Mouse (Mus musculus): ENCODE measurements around the gene Lbx2. TPM values are rescaled to one million over a fixed set of nuclear protein-coding genes. Genes with fewer than 3 reads are reported as not detected.

Gene Lbx2
- 1 to 10 TPM; 1.3 TPM for total RNA-seq (2021)

DNA sequence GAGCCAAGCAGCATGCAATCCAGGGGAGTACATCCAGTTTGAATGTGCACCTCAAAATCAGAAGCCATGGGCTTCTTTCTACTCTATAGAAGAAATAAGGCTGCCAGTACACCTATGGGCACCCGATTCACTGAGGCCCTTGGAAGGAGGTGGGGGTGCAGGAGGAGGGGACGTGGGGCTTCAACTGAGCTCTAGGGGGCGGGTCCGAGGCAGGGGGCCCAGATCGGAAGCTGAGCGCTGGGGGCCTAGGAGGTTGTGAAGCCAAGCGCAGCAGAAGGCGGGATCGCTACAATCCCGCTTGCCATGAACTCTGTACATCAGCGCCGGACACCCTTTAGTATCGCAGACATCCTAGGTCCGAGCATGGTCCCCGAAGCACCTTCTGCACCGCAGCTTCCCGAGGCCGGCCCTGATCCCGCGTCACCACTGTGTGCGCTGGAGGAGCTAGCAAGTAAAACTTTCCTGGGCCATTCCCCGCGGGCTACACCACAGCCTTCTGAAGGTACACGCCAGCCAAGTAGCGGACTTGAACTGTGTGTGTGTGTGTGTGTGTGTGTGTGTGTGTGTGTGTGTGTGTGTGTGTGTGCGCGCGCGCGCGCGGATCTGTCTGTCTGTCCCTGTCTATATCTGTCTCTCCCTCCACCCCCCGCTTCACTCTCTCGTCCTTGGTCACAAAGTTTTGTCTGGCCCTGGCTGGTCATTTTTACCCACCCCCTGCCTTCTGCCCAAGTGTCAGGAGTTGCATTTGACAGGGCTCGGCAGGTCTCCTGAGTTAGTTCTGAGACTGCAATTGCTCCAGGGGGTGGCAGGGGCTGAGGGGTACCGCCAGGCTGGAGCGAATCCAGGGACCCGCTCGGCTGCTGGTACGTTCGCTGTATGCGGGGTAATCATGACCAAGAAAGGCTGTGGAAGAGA, at the start of gene Lbx2:
TSS of gene Lbx2 (plus strand) at position 247 of the 915 bp plus-strand sequence.
- DNase-seq (ENCODE audit: low spot score): no peak
- intact Hi-C loops (cut with DNase I): no loop called here

DNA sequence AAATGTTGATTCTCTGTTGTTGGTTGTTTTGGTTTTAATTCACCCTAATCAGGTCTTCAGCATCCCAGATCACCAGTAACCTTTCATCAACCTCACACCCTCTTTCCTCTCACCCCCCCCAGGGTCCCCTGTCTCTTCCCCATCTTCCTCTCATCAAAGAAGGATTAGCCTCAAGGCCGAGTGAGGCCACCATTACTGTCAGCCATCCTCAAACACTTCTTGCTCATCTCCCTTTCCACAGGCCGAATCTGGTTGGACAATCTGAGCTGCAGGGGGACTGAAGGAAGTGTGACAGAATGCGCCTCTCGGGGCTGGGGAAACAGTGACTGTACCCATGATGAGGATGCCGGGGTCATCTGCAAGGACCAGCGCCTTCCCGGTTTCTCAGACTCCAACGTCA, 49.0 kb upstream of the Lbx2 start:
- intact Hi-C loops (cut with DNase I): no loop called here
- DNase-seq (ENCODE audit: low spot score): no peak

DNA sequence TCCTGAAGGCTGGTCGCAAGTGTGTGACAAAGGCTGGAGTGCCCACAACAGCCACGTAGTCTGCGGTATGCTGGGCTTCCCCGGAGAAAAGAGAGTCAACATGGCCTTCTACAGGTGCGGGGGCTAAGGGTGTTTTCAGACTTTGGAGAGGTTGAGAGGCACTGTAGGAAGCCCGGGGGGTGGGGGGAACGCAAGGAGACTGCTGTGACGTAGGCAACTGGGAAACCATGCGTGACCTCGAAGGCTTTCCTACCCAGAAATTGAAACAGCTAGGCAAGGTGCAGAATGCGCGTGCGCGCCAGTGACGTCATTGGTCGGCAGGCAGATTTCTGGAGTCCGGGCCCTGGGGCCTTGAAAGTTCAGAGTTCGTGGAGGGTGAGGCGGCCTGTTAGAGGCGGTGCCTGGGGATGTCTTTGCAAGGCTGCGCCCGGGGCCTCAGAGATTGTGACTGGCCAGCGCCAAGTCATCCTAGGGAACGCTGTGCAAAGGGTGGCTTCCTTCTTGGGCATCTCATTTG, 47.6 kb upstream of the Lbx2 start:
- intact Hi-C loops (cut with DNase I): no loop called here
- DNase-seq (ENCODE audit: low spot score): peak; percentile 81

DNA sequence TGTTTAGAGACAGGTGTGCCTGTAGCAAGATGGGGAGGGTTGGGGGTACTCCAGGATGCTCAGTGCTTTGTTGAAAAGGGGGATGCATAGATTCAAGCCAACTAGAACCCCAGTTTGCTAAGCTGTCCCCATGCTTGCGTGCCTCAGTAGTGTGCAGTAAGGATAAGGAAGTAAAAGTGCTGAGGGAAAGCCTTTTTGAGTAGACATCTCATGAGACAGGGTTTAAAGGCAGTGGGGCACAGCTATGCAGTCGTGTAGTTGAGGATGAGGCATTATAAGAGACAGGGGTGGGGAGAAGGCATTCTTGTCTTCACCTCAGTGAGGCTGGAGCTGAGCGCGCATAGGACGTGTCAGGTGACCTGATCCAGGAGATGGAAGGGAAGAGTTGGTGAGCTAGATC, 45.6 kb upstream of the Lbx2 start:
- intact Hi-C loops (cut with DNase I): no loop called here
- DNase-seq (ENCODE audit: low spot score): no peak

DNA sequence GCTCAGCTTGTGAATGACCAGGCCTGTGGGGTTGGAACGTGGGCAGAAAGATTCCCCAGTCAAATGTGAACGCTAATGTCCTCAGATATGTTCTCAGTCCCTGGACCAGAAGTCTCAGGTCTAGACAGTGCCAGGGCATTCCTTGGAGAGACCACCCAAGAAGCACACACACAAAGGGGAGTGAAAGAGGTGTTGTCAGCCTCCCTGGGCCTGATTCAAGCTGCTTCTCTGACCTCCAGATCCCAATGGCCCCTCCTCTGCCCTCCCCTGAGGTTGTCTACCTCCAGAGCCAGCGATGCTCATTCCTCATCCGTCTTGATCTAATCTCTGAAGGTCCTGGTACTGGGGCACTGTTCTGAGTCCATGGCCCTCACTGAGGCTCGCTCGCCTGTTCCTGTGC, 42.6 kb upstream of the Lbx2 start:
- intact Hi-C loops (cut with DNase I): no loop called here
- DNase-seq (ENCODE audit: low spot score): no peak

DNA sequence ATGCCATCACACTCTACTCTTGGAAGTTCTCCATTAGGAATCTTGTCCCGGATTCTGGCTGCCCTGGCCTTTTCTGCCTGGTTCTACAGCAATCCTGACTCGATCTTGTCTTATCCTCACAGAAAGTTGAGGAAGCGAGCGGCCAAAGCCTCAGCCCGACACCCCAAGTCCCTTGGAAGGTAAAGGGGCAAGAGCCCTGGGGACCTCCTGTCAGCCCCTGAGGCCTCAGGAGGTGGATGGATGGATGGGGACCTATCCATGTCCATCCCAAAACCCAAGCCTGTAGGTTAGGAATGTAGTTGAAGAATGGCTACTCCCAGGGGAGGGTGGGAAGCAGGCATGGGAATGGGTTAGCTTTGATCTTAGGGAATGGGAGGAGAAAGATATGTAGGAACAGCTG, 42.2 kb upstream of the Lbx2 start:
- intact Hi-C loops (cut with DNase I): no loop called here
- DNase-seq (ENCODE audit: low spot score): no peak

DNA sequence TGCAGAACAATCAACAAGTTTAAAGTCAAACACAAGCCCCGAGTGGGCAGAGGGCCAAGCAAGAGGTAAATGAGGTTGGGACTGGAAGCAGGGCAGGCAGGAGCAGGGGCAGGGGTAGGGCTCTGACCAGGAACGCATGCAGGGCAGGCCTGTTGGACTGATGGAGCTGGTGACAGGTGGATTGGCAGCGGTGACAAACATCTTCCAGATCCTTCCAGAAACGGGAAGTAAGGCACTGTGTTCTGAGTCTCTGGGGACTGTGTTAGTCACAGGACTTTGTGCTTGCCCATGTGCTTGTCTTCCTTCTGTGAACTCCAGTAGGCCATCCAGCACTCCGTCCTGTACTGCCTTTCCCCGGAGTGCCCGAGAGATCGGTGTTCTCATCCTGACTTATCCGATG, 41.4 kb upstream of the Lbx2 start:
- intact Hi-C loops (cut with DNase I): no loop called here
- no peak for DNase-seq (ENCODE audit: low spot score)

DNA sequence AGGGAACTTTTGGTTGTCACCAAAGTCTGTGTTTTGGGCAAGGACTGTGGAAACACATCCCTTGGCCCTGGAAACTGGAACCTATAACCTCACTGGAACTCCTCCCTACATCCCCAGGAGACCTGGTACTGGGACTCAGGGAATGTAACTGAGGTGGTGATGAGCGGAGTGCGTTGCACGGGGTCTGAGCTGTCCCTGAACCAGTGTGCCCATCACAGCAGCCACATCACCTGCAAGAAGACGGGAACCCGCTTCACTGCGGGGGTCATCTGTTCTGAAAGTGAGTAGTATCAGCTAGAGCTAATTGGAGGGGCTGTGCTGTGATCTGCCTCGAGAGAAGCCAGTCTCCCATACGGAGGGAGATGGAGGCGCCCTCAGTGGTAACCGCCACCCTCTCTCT, 36.8 kb upstream of the Lbx2 start:
- intact Hi-C loops (cut with DNase I): no loop called here
- DNase-seq (ENCODE audit: low spot score): no peak

DNA sequence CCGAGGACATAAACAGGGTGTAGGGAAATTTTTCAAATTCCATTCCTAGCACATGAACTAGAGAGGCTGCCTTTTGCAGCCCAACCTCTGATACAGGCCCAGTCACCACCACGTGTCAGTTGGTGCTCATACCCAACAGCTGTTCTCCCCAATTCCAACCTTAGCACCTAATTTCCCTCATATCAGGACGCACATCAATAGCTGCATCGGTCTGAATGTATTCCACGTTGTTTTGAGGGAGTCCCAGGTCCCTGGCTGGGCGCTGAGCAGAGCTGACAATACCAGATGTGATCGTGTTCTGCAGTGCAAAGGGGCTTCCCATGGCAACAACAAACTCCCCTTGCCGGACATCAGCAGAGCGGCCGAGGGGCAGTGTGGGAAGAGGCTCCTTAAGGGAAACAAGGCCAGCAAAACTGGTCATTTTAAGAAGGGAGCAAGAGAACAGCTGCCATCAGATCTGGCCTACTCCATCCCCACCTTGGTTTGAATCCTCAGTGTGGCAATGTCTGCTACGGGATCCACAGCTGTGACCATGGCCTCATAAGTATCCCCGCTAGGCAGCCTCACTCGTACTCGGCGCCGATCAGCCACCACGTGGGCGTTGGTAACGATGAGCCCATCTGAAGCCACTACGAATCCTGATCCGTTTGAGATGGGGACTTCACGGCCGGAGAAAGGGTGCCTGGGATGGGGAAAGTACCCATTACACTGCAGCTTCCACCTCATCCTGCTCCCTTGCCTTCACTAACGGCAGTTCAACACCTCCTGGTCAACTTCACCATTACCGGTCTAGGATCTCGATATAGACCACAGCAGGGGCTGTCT, 32.8 kb upstream of the Lbx2 start:
- intact Hi-C loops (cut with DNase I): no loop called here
- no peak for DNase-seq (ENCODE audit: low spot score)

DNA sequence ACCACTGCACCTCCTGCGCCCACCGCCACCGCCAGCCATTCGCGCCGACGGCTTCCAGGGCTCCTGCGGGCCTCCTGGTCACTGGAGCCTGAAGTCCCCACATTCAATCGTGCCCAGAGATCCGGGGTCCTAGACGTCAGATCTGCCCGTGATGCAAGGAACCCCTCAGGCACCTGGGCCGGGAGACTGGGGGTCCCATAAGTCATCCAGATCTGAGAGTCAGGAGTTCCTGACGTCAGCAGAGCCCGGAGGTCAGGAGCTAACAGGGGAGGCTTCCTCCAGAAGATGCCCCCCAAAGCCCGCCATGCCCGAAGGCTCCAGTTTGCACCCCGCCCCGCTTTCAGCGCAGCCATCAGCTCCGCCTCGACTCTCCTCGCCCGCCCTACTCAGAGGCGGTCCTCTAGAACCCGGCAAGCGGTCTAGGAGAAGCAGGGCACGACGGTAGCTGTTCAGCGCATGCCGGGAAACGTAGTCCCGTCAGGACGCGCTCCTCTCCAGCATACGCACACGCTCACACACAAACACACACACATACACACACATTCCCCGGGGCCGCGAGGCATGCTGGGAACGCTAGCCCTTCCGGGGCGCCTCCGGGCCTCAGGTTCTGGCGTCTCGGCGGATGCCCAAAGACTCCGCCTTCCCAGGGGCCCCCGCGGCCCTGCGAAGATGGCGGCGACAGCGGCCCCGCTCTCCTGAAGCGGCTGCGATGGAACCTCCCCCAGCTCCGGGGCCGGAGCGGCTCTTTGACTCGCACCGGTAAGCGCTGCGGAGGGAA, 31.9 kb upstream of the Lbx2 start, which contains the start of gene Aup1:
TSS of gene Aup1 (plus strand) at position 448 of the 778 bp plus-strand sequence.
- peak; percentile 94 for DNase-seq (ENCODE audit: low spot score)
- intact Hi-C loops (cut with DNase I): loop anchor here (2.0 kb wide), 2 partner anchors 47 to 57 kb away; partner anchors contain the start of genes Ccdc142 and Gm42688

DNA sequence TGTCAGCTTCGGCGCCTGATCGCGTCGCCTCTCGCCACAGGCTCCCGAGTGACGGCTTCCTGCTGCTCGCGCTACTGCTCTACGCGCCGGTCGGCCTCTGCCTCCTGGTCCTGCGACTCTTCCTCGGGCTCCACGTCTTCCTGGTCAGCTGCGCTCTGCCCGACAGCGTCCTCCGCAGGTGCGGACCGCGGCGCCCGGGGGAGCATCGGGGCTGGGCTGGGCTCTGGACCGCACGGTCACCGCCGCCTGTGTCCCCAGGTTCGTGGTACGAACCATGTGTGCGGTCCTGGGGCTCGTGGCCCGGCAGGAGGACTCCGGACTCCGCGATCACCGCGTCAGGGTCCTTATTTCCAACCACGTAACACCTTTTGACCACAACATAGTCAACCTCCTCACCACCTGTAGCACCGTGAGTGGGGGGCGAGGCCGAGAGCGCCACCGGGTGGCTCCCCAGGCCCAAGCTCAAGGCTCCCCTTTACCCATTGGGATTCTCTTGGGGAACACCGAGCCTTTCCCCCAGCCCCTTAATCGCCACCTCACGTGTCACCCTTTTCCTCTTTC, 31.2 kb upstream of the Lbx2 start, which contains the start of gene Htra2:
TSS of gene Htra2 (minus strand) at position 403 of the 561 bp plus-strand sequence.
- DNase-seq (ENCODE audit: low spot score): no peak
- intact Hi-C loops (cut with DNase I): loop anchor here (2.0 kb wide), 2 partner anchors 46 to 58 kb away; partner anchors contain the start of genes Ccdc142 and Gm42688

DNA sequence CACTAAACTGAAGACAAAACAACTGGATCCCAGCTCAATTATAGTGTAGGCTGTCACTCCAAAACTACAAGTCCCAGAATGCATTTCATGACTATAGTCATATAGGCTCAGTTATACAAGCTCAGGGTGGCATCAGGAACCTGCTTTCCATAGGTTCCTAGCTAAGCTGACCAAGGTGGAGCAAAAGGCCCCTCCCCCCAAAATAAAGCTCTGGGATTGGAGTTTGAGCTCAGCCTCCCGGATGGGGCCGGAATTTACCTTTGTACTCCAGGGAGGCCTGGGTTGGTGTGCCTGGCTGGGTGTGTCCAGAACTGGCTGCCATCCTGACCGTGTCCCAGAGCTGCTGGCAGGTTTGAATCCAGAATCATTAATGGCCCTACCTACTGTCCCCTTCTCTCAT, 28.4 kb upstream of the Lbx2 start, which contains the start of gene Dqx1:
TSS of gene Dqx1 (plus strand) at position 55 of the 400 bp plus-strand sequence.
- DNase-seq (ENCODE audit: low spot score): no peak
- intact Hi-C loops (cut with DNase I): loop anchor here (2.0 kb wide), 1 partner anchor 15 kb away; no protein-coding TSS in a partner anchor

DNA sequence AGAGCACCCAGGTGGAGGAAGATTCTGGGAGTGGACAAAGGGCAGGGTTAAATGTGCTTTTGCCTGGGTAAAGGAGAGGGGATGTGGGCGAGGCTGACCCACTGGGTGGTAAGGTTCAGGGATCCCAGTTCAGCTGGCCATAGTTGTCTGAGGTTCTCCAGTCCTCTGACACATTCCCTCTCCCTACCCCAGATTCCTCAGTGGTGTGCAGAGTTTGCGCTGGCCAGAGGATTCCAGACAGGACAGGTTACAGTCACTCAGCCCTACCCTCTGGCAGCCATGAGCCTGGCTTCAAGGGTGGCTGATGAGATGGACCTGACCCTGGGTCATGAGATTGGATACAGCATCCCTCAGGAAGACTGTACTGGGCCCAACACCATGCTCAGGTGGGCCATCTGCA, 27.4 kb upstream of the Lbx2 start:
- DNase-seq (ENCODE audit: low spot score): no peak
- intact Hi-C loops (cut with DNase I): loop anchor here (2.0 kb wide), 1 partner anchor 14 kb away; no protein-coding TSS in a partner anchor

DNA sequence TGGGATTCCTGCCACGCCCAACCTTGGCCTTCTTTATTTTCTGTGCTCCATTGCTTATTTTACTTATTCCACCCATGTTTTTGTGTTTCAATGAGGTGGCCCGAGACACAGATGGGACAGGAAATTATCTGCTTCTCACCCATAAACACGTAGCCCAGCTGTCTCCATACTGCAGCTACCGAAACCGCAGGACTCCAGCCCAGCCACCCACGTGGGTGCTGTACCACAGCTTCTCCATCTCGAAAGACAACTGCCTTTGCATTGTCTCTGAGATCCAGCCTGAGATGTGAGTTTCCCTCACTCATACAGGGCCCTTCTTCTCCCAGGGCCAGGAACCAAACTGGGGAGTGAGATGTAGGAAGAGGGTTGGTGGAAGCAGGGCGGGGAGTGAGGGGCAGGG, 20.2 kb upstream of the Lbx2 start:
- DNase-seq (ENCODE audit: low spot score): no peak
- intact Hi-C loops (cut with DNase I): loop anchor here (2.0 kb wide), 1 partner anchor 75 kb away; no protein-coding TSS in a partner anchor

DNA sequence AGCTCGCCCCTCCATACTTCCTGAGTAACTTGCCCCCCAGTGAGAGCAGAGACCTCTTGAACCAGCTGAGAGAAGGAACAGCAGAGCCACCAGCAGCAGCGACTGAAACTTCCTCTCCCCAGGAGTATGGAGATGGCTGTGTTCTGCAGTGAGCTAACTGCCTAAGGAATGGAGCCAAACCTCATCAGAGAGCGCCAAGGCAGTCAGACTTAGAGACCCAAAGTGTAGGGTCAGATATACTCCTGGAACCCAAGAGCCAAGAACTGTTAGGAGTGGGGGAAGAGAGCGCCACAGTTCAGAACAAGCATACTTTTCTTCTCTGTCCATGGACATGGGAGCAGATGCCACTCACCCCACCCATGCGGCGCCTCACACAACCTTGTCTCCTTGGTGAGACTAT, 19.7 kb upstream of the Lbx2 start:
- intact Hi-C loops (cut with DNase I): loop anchor here (2.0 kb wide), 1 partner anchor 76 kb away; no protein-coding TSS in a partner anchor
- no peak for DNase-seq (ENCODE audit: low spot score)

DNA sequence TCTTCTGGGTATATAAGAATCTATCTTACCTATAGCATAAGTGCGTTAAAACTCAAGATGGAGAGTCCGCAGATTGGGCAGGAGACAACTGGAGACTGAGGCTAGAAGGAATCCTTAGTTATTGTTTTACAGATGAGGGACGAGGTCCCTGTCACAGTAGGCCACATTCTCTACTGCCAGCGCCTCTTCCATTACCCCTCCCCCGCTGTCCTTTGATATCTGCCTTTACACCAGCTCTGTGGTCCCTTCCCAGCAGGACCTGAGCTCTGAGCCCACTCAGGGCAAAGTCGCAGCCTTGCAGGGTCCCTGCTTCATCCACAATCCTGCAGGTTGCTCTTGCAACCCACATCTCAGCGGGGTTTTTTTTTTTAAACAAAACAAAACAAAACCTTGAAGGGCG, 17.9 kb upstream of the Lbx2 start:
- no peak for DNase-seq (ENCODE audit: low spot score)
- intact Hi-C loops (cut with DNase I): no loop called here

DNA sequence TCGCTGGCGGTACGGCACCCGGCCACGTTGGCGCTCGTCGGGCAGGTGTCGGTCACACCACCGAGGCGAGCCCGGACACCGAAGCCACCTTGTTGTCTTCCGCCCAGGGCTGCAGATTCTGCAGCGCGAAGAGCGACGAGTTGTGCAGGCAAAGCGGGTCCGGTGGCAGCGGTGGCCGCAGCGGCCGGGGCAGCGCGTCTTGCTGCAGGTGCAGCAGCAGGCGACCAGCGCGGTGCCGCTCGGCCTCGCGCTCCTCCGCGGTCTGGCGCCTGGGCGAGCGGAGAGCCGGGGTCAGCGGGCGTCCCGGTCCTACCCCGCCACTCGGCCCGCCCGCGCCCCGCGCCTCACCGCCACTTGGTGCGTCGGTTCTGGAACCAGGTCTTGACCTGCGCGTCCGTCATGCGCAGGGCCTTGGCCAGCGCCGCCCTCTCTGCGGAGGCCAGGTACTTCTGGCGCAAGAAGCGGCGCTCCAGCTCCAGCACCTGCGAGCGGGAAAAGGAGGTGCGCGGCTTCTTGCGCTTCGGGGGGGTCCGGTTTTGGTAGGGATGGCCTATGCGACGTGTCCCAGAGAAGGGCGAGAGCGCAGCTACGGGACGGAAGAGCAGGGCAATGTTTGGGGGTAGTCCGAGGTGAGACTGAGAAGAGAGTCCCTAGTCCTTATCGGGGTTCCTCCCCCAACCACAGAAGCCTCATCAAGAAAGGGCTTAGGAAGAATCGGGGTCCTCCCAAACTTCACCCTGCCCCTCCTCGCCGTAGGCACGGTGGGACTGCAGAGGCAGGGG, 17.3 kb upstream of the Lbx2 start:
- intact Hi-C loops (cut with DNase I): no loop called here

DNA sequence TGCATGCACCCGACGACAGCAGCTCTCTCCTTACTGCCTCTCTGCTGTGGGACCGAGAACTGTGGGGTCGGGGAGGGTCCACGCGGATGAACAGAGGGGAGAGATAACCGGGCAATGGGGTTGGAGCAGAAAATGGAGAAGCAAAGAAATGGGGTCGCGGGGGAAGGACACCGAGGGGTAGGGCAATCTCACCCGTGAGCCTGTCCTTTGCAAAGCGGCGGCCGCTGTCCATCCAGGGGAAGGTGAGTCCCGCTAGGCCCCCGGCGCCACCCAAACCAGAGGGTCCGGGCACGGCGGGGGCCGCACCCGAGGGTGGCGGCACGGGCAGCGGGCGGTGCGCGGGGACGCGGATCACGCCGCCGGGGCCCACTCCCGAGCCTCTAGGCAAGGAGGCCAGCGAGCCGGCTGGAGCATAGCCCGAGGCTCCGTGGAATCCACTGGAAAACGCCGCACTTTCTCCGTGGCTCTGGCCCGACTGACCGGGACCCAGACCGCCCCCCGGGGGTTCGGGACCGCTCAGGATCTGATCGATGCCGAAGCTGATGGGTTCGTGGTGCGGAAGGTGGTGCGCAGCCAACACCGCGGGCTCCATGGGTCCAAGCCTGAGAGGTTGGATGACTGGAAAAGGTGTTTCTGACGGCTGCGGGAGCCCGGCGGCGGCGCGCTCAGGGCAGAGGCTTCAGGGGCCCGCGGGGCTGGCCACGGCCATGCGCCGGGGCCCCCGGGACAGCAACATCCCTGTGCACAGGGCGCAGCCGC, 16.5 kb upstream of the Lbx2 start:
- no peak for DNase-seq (ENCODE audit: low spot score)

More for the DNA sequence above, 17.3 kb upstream of the Lbx2 start:
- DNase-seq (ENCODE audit: low spot score): no peak

More for the DNA sequence above, 16.5 kb upstream of the Lbx2 start:
- intact Hi-C loops (cut with DNase I): no loop called here
